Mouse (Mus musculus) lung, adult 2 months (tissue): Measurements from ENCODE around the gene Ntsr2. TPM values are rescaled to one million over a fixed set of nuclear protein-coding genes. Genes with fewer than 3 reads are reported as not detected.
A peak's percentile ranks its signal among the peaks of the same experiment; 100 is the strongest.

Experiments
- DNase-seq: peaks from one replicate; pipeline ENCODE4 v3.0.0; 2022
- H3K4me1 ChIP-seq: fragments of 200-500 bp; 2 replicates; pipeline ENCODE4 v1.6.1; 2011; ENCODE audit warnings: low read length; ENCODE audit not compliant: control insufficient read depth, insufficient read depth
- H3K4me3 ChIP-seq: fragments of 200-500 bp; replicated peaks from 2 replicates; pipeline ENCODE3; 2011; ENCODE audit warnings: low read depth, mild to moderate bottlenecking, control low read depth, low read length; ENCODE audit errors: extremely low read depth
- CTCF ChIP-seq: fragments of 200-500 bp; IDR thresholded peaks from 2 replicates; pipeline ENCODE4 v1.5.1; 2011; ENCODE audit warnings: mild to moderate bottlenecking, low read length, control low read depth; ENCODE audit not compliant: insufficient read depth
- POLR2A ChIP-seq: fragments of 200-500 bp; IDR thresholded peaks from 2 replicates; pipeline ENCODE4 v1.6.1; 2011; ENCODE audit warnings: low read depth, mild to moderate bottlenecking, control low read depth, low read length, borderline replicate concordance; ENCODE audit errors: extremely low read depth
- WGBS: fragments of 180-500 bp; shearing (Covaris S2); methylation state at CpG from one replicate; pipeline ENCODE4 v1.1.7; 2018; 5-methylcytosine and 5-hydroxymethylcytosine counted together
- polyA plus RNA-seq: library from polyadenylated mRNA; depleted of rRNA; stranded (reverse); fragments of >200 nt; gene quantifications from 2 replicates; pipeline ENCODE4 v1.2.3, GENCODE M21; 2012; rRNA removed

Ntsr2 gene
- 0.97 and 1.0 TPM in 2 replicates for polyA plus RNA-seq

- peaks cover 3% of the 10 kb centered on the region; the same call in 1 of the 2 replicates for H3K4me1 ChIP-seq
- no peak within 1 kb of the TSS for H3K4me3 ChIP-seq
- 7% methylated on average over 58 of the region's 58 CpGs for WGBS
- DNase-seq, result peak; percentile 66
- TF ChIP-seq CTCF (no peak), POLR2A (no peak)
Measured at GRCm38 (mm10) chr12:16653332-16654093, at the start of gene Ntsr2. Gene Ntsr2 (plus strand): TSS chr12:16653382.

DNA sequence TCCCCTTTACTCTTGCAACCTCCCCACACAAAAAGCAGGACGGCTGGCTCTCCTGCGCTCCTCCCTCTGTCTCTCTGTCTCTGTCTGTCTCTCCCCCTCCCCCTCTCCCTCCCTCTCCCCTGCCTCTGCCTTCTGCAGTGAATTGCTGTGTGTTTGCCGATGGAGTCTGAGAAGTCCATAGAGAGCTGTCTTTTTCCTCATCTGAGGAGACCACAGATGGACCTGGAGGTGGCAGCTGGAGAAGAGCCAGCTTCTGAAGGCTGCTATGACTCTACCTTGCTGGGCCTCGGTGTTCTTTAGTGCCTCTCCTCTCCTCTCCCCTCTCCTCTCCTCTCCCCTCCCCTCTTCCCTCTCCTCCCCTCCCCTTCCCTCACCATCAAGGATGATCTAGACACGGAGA lies 47.6 kb upstream of the Ntsr2 start:
- no peak for DNase-seq
- no peaks in the 10 kb centered on the region for H3K4me1 ChIP-seq
- no peak overlapping the region for H3K4me3 ChIP-seq
- TF ChIP-seq CTCF, result no peak
- no peak for TF ChIP-seq POLR2A
- 66% methylated on average over 5 of the region's 5 CpGs for WGBS

- Histone ChIP-seq H3K4me1 (no peaks in the 10 kb centered on the region), H3K4me3 (no peak within 1 kb of the TSS)
- 73% methylated on average over 2 of the region's 2 CpGs for WGBS
- TF ChIP-seq CTCF (no peak), POLR2A (no peak)
- no peak for DNase-seq
Measured at GRCm38 (mm10) chr12:16610936-16611335, 42.2 kb upstream of the Ntsr2 start, which contains the start of gene Lpin1. Gene Lpin1 (minus strand): TSS chr12:16610966.

DNA sequence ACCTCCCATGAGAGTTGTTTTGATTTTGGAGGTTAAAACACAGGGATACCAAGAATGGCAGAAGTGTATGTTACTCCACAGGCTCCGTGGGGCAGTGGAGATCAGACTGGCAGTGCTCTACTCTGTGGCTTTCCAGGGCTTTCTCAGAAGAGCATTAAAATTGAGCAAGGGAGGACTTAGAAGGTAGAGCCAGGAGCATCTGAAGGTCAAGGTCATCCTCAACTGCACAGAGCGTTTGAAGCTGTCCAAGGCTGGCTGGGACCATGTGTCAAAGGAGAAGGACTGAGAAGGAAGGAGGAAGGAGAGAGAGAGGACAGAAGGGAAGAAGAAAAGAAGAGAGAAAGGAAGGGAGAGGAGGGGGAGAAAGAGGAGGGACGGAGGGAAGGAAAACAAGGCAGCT lies 38.6 kb upstream of the Ntsr2 start:
- WGBS, result 44% methylated on average over 3 of the region's 3 CpGs
- TF ChIP-seq CTCF (no peak), POLR2A (no peak)
- Histone ChIP-seq H3K4me1 (peaks cover 12% of the 10 kb centered on the region), H3K4me3 (no peak overlapping the region)
- DNase-seq, result no peak

DNA sequence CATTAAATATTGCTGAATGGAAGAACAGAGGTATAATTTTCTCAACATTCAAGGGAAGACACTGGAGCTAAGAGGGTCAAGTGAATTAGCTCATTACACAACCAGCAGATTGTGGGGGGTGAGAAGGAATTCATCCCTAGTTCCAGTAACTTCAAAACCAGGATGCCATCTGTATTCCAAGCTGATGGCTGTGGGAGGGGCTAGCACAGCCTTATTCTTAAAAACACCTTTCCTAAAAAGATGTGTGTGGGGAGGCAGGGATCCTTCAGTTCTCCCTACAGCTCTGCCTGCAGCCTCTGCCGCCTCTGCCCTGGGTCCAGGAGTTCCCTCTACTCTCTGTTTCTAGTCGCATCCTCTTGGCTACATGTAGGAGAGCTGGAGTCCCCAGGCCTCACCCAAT lies 37.4 kb upstream of the Ntsr2 start:
- Histone ChIP-seq H3K4me1 (peaks cover 14% of the 10 kb centered on the region), H3K4me3 (no peak overlapping the region)
- TF ChIP-seq POLR2A, result no peak
- no peak for TF ChIP-seq CTCF
- DNase-seq, result no peak
- 79% methylated on average over 2 of the region's 2 CpGs for WGBS

GRCm38 (mm10) chr12:16618512-16619274 lies 34.5 kb upstream of the Ntsr2 start:
- DNase-seq, result peak; percentile 78
- TF ChIP-seq POLR2A (no peak), CTCF (no peak)
- 7% methylated on average over 12 of the region's 12 CpGs for WGBS
- Histone ChIP-seq H3K4me1 (peaks cover 14% of the 10 kb centered on the region), H3K4me3 (no peak overlapping the region)

DNA sequence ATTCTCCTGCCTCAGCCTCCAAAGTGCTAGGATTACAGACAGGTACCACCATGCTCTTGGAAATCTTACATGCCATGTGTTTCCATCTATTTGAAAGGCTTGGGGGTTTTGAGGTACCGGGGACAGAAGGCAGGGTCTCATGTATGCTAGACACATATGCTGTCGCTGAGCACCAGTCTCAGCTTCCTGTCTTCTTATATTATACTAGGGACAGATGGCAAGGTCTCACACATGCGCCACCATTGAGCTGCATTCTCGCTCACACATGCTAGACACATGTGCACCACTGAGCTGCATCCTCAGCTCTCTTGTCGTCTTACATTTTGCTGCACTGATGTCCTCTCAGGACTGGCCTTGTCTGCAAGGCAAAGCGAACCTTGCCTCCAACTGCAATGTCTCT lies 33.7 kb upstream of the Ntsr2 start:
- no peak for DNase-seq

DNA sequence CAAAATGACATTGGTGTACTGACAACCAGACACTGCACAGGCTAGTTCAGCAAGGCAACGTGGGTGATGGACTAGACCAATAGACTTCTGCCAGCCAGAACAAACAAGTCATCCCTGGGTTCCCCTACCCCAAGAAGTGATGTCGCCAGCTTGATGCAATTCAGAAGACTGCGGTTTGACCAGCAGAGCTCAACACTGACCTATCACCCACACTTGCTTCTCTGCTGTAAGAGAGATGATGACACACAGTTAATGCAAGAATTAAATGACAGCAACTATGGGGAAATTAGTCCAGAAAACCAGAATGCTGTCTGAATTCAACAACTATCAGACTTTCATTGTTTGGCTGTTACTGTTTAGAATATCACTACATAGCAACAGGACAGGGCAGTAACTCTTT lies 33.0 kb upstream of the Ntsr2 start:
- Histone ChIP-seq H3K4me3 (no peak overlapping the region), H3K4me1 (peaks cover 14% of the 10 kb centered on the region)
- 71% methylated on average over 3 of the region's 3 CpGs for WGBS
- TF ChIP-seq POLR2A (no peak), CTCF (no peak)
- no peak for DNase-seq

More for the DNA sequence above, 33.7 kb upstream of the Ntsr2 start:
- WGBS, result 89% methylated on average over 6 of the region's 6 CpGs
- no peak for TF ChIP-seq CTCF
- TF ChIP-seq POLR2A, result no peak
- Histone ChIP-seq H3K4me1 (peaks cover 14% of the 10 kb centered on the region), H3K4me3 (no peak overlapping the region)

GRCm38 (mm10) chr12:16630152-16630865 lies 22.9 kb upstream of the Ntsr2 start:
- H3K4me3 ChIP-seq, result no peak overlapping the region
- WGBS, result 49% methylated on average over 7 of the region's 7 CpGs
- peaks cover 2% of the 10 kb centered on the region; the same call in 1 of the 2 replicates for H3K4me1 ChIP-seq
- TF ChIP-seq CTCF (no peak), POLR2A (no peak)
- DNase-seq, result no peak
